Mouse (Mus musculus): ENCODE data around the gene Rnf181. TPM values are rescaled to one million over a fixed set of nuclear protein-coding genes. Genes with fewer than 3 reads are reported as not detected.

Gene Rnf181
- polyA plus RNA-seq, 1 experiment: 113 TPM

DNA sequence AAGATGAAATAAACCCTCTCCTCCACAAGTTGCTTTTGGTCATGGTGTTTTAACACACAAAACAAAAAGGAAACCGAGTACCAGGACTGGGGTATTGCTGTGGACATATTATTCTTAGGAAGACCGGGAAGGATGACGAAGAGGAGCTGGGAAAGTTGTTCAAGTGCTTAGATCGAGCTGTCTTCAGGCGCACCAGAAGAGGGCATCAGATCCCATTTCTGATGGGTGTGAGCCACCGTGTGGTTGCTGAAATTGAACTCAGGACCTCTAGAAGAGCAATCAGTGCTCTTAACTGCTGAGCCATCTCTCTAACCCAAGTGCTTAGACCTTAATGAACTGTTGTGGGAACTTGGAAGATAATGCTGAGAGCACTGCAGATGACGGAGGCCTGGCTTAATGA lies 2.7 kb downstream of the Rnf181 start:
- H3K27me3 ChIP-seq (replicated peaks): no peaks in the 10 kb centered on the region
- H3K9me3 ChIP-seq: no peaks in the 10 kb centered on the region
- no peak overlapping the region for H3K4me3 ChIP-seq (replicated peaks)
- peaks cover 50% of the 10 kb centered on the region for H3K36me3 ChIP-seq (replicated peaks; ENCODE audit: low read length)
- TF ChIP-seq GATA1 (IDR thresholded peaks at IDR 0.05; ENCODE audit: borderline replicate concordance, low read length): no peak
- peaks cover 64% of the 10 kb centered on the region for H3K4me1 ChIP-seq

DNA sequence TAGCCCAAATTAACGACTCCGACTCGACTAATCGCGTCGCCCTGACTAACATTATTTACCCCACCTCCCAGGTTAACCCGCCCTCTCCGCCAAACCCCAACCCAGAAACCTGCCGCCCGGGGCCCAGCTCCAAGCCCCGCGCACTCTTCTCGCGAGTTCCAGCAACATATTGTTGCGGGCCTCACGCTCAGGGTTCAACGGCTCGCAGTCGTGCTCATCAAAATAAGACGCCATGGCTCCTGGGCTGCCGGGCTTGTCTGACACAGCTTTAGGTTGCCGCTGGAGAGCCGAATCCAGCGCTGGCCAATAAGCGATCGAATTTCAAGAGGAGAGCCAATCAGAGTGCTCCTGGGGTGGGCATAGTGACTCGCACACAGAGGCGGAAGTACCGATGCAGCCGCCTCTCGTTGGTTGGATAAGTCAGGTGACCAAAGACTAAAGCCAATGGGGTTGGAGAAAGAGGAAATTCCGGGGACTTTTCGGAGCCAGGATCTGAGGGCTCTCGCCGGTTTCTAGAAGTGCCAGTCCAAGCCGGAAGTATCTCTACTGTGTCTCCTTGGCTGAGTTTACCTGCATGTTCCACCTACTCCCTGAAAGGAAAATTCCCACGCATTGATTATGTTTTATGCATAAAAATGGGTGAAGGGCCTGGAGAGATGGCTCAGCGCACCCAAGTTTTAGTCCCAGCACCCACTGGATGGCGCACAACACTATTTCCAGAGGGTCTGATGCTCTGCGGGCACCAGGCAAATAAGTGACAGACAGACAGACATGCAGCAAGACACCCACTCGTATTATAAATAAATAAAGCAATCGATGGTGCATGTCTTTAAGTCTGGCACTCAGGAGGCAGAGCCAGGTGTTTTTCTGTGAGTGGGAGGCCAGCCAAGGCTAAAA lies 4.4 kb downstream of the Rnf181 start:
- no peak for TF ChIP-seq FLI1 (IDR thresholded peaks at IDR 0.05; ENCODE audit: low read length)
- TF ChIP-seq GATA1 (IDR thresholded peaks at IDR 0.05; ENCODE audit: borderline replicate concordance, low read length): no peak
- Histone ChIP-seq H3K4me1 (peaks cover 76% of the 10 kb centered on the region), H3K27me3 (replicated peaks) (no peaks in the 10 kb centered on the region), H3K4me3 (replicated peaks) (peak overlapping the region; percentile 97), H3K36me3 (replicated peaks; ENCODE audit: low read length) (peaks cover 51% of the 10 kb centered on the region), H3K9me3 (no peaks in the 10 kb centered on the region)

DNA sequence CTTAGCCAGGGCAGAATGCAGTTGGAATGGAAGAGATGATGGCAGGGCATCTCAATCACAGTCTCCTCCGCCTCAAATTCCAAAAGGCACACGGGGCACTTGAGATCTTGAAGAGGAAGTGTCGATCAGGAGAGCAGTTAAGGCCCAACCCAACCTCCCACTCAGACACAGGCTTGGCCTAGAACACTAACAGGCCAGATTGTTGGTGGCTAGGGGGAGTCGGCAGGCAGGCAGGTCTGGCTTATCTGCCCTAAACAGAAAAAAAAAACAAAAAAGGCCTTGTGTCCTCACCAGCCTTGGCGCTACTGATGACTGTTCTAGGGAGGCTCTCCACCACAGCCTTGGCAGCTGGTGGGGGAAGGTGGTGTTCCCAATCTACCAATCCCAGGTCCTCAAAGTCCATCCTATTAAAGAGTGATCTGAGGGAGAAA lies 5.6 kb downstream of the Rnf181 start:
- Histone ChIP-seq H3K4me1 (peaks cover 79% of the 10 kb centered on the region), H3K36me3 (replicated peaks; ENCODE audit: low read length) (peaks cover 52% of the 10 kb centered on the region), H3K4me3 (replicated peaks) (peak overlapping the region; percentile 97), H3K9me3 (no peaks in the 10 kb centered on the region), H3K27me3 (replicated peaks) (no peaks in the 10 kb centered on the region)
- TF ChIP-seq GATA1 (IDR thresholded peaks at IDR 0.05; ENCODE audit: borderline replicate concordance, low read length) (no peak), FLI1 (IDR thresholded peaks at IDR 0.05; ENCODE audit: low read length) (no peak)

DNA sequence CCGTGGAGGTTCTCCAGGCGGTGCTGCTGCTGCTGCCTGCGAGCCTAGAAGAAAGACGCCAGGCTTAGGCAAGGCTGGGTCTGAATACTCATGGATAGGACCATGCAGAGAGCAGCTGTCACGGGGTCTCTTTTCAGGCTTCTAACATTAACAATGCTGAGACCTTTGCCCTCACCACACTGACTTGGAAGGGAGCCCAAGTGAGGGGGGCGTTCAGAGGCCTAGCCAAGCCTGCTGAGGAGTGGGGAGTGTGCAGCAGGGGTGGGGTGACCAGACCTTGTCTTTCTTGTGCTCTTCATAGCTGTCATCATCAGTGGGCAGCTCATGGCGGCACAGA lies 6.2 kb downstream of the Rnf181 start:
- peak overlapping the region; percentile 70 for H3K4me3 ChIP-seq (replicated peaks)
- peaks cover 84% of the 10 kb centered on the region for H3K4me1 ChIP-seq
- H3K27me3 ChIP-seq (replicated peaks): no peaks in the 10 kb centered on the region
- H3K9me3 ChIP-seq: no peaks in the 10 kb centered on the region
- TF ChIP-seq FLI1 (IDR thresholded peaks at IDR 0.05; ENCODE audit: low read length) (no peak), GATA1 (IDR thresholded peaks at IDR 0.05; ENCODE audit: borderline replicate concordance, low read length) (no peak)
- H3K36me3 ChIP-seq (replicated peaks; ENCODE audit: low read length): peaks cover 54% of the 10 kb centered on the region

DNA sequence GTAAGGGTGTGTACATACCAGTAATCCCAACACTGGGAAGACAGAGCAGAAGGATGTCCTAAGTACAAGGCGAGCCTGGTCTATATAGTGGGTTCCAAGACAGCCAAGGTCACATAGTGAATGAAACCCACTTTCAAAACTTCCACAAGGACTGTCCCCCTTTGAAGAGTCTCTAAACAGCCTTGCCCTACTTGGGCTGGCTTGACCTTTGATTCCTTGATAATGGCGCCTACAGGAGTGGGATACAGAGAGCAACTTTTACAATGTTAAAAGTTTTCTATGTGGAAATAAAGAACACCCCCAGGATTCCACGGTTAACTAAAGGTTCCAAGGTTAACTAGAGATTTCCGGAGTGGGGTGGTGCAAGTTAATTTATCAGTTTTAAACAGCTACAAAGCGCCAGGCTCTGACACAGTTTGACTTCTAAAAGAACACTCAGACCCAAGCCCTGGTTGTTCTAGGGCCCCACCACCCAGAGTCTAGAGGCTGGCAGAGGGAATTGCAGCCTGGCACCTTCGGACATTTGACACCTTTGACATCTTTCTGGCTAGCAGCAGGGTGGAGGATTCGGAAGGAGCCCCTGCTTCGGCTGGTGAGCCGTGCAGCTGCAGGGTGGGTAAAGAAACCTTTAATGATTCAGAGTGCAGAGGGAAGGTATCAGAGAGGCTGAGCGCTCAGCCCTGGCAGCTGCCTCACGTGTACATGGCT lies 6.7 kb downstream of the Rnf181 start:
- Histone ChIP-seq H3K36me3 (replicated peaks; ENCODE audit: low read length) (peaks cover 54% of the 10 kb centered on the region), H3K4me3 (replicated peaks) (peak overlapping the region; percentile 70)

DNA sequence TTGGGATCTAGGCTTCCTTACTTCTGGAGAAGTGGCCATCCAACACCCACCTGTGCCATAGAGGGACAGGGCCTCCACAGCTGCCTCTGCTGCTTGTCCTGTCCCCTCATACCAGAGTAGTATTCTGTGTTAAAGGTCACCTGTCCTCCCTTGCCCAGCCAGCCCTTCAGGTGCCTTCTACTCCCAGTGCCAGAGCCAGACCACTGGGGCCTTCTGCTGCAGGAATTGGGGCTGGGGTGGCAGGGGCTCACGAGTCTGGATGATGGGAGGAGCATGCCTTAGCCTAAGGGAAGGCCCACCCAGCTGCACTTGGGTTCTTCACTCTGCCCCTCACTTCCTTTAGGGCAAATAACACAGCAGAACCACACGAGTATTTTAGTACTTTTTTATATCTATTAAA lies 7.4 kb downstream of the Rnf181 start:
- no peaks in the 10 kb centered on the region for H3K9me3 ChIP-seq
- H3K4me3 ChIP-seq (replicated peaks): no peak overlapping the region
- H3K27me3 ChIP-seq (replicated peaks): no peaks in the 10 kb centered on the region
- H3K4me1 ChIP-seq: peaks cover 89% of the 10 kb centered on the region
- no peak for TF ChIP-seq GATA1 (IDR thresholded peaks at IDR 0.05; ENCODE audit: borderline replicate concordance, low read length)
- no peak for TF ChIP-seq FLI1 (IDR thresholded peaks at IDR 0.05; ENCODE audit: low read length)
- peaks cover 54% of the 10 kb centered on the region for H3K36me3 ChIP-seq (replicated peaks; ENCODE audit: low read length)

More for the DNA sequence above, 6.7 kb downstream of the Rnf181 start:
- Histone ChIP-seq H3K4me1 (peaks cover 88% of the 10 kb centered on the region), H3K9me3 (no peaks in the 10 kb centered on the region), H3K27me3 (replicated peaks) (no peaks in the 10 kb centered on the region)
- no peak for TF ChIP-seq GATA1 (IDR thresholded peaks at IDR 0.05; ENCODE audit: borderline replicate concordance, low read length)

DNA sequence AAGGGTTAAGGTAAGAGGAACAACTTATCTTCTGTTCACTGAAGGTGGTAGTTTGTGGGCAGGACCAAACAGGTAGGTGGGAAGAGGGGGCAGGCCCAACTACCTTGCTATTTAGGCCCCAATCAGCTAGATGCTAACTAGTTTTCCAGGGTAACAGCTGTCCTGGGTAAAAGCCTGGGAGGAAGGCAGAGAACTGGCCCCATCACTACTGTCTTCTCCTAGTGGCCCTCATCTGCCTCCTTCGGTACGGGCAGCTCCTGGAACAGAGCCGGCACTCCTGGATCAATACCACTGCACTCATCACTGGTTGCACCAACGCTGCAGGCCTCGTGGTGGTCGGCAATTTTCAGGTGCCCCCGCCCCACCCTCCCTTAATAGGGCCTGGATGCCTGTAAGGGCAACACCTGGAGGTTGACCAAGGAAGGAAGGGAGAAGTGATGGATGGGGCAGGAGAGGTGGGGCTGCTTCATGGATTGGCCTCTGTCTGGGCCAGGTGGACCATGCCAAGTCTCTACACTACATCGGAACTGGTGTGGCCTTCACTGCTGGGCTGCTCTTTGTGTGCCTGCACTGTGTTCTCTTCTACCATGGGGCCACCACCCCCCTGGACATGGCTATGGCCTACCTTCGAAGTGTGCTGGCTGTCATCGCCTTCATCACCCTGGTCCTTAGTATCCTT lies 8.5 kb downstream of the Rnf181 start:
- H3K36me3 ChIP-seq (replicated peaks; ENCODE audit: low read length): peaks cover 65% of the 10 kb centered on the region
- peak overlapping the region; percentile 50 for H3K4me3 ChIP-seq (replicated peaks)

DNA sequence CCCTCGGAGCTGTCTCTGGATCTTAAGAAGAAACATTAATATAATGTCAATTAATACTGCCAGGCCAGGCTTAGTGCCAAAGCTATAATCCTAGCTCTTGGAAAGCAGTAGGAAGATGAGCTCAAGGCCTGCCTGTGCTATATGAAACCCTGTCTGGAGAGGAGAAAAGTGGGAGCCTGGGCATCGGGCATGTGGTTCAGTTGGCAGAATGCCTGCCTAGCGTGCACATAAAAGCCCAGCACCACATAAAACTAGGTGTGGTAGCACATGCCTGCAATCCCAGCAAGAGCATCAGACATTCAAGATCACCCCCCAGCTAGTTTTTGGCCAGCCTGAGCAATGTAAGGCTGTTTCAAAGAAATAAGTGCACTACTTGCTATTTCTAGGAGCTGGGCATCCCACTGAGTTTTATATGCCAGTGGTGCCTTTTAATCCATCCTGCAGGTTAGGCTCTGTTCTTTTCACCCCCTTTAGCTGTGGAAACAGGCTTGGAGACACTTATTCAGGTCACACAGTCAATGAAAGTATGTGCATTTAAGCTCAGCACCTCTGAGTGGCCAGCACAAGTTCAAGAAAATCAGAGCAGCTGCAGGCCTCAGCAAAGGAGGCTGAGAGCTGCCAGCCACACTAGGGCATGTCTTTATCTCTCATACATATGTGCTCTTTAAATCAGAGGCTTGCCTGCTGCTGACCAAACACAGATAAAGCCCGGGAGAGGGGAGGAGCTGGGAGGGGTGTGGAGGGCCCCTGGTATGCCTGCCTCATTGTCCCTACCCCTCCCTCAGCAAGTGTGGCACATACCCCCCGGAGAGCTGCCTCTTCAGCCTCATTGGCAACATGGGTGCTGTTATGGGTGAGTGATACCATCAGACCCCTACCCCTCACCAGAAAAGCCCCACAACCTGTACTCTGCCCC lies 9.3 kb downstream of the Rnf181 start:
- TF ChIP-seq FLI1 (IDR thresholded peaks at IDR 0.05; ENCODE audit: low read length) (no peak), GATA1 (IDR thresholded peaks at IDR 0.05; ENCODE audit: borderline replicate concordance, low read length) (no peak)
- no peak overlapping the region for H3K4me3 ChIP-seq (replicated peaks)
- H3K9me3 ChIP-seq: no peaks in the 10 kb centered on the region
- peaks cover 90% of the 10 kb centered on the region for H3K4me1 ChIP-seq
- H3K36me3 ChIP-seq (replicated peaks; ENCODE audit: low read length): peaks cover 72% of the 10 kb centered on the region
- no peaks in the 10 kb centered on the region for H3K27me3 ChIP-seq (replicated peaks)

More for the DNA sequence above, 8.5 kb downstream of the Rnf181 start:
- no peaks in the 10 kb centered on the region for H3K9me3 ChIP-seq
- no peaks in the 10 kb centered on the region for H3K27me3 ChIP-seq (replicated peaks)
- TF ChIP-seq GATA1 (IDR thresholded peaks at IDR 0.05; ENCODE audit: borderline replicate concordance, low read length): no peak
- no peak for TF ChIP-seq FLI1 (IDR thresholded peaks at IDR 0.05; ENCODE audit: low read length)
- H3K4me1 ChIP-seq: peaks cover 89% of the 10 kb centered on the region

DNA sequence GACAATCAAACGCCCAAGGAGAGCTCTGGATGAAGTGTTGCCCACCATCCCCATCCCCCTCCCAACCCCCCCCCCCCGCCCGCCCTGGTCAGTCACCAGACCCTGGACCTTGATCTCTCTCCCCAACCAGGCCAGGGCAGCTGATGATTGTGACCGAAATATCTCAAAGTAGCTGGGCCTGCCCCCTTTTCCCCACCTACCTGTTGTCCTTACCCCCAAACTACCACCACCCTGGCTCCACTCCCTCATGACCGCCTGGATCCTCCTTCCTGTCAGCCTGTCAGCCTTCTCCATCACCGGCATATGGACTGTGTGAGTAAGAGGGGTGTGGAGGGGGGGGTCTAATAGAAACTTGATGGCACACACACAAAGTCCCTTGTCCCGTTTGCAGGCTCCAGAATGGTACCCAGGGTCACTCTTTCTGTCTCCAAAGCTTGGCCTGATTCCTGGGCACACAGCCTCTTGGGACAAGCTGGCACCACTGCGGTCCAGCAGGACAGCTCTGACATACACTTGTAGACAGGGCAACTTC lies 10.7 kb downstream of the Rnf181 start:
- Histone ChIP-seq H3K4me3 (replicated peaks) (peak overlapping the region; percentile 94), H3K4me1 (peaks cover 96% of the 10 kb centered on the region), H3K9me3 (no peaks in the 10 kb centered on the region), H3K36me3 (replicated peaks; ENCODE audit: low read length) (peaks cover 78% of the 10 kb centered on the region), H3K27me3 (replicated peaks) (no peaks in the 10 kb centered on the region)
- TF ChIP-seq GATA1 (IDR thresholded peaks at IDR 0.05; ENCODE audit: borderline replicate concordance, low read length) (no peak), FLI1 (IDR thresholded peaks at IDR 0.05; ENCODE audit: low read length) (no peak)

Measured in megakaryocyte, embryonic 14.5 days (primary cell).